Mouse (Mus musculus): ENCODE measurements at regions not wholly inside any gene's neighbourhood (a gene's known extent, or its start where the extent isn't known, plus 50 kb on each side); places are given as distances from the start of the nearest gene placed in this dataset.
"Not testable (repeated sequence)": the region's sequence is repeated elsewhere in the genome, so short reads cannot be mapped to it uniquely, and the experiment has no call there.

- DNase-seq (ENCODE audit: low spot score): not testable (repeated sequence)
Observed at GRCm38 (mm10) chr2:95433996-95434395, 884.0 kb upstream of the Lrrc4c start.

GRCm38 (mm10) chr2:95440957-95441356, 877.0 kb upstream of the Lrrc4c start:
- DNase-seq (ENCODE audit: low spot score): no peak

GRCm38 (mm10) chr2:95443245-95443799, 874.6 kb upstream of the Lrrc4c start:
- no peak for DNase-seq (ENCODE audit: low spot score)

GRCm38 (mm10) chr2:95448897-95449296, 869.1 kb upstream of the Lrrc4c start:
- DNase-seq (ENCODE audit: low spot score): peak; percentile 4

GRCm38 (mm10) chr2:95479827-95480226, 838.1 kb upstream of the Lrrc4c start:
- DNase-seq (ENCODE audit: low spot score): no peak

- DNase-seq (ENCODE audit: low spot score): peak; percentile 11
Observed at GRCm38 (mm10) chr2:95483397-95483796, 834.6 kb upstream of the Lrrc4c start.

GRCm38 (mm10) chr2:95487580-95488135, 830.3 kb upstream of the Lrrc4c start:
- peak; percentile 7 for DNase-seq (ENCODE audit: low spot score)

GRCm38 (mm10) chr2:95494026-95494697, 823.8 kb upstream of the Lrrc4c start:
- DNase-seq (ENCODE audit: low spot score): no peak

GRCm38 (mm10) chr2:95494698-95495088, 823.3 kb upstream of the Lrrc4c start:
- DNase-seq (ENCODE audit: low spot score): peak; percentile 6

GRCm38 (mm10) chr2:95511286-95511685, 806.7 kb upstream of the Lrrc4c start:
- no peak for DNase-seq (ENCODE audit: low spot score)

- DNase-seq (ENCODE audit: low spot score): no peak
Observed at GRCm38 (mm10) chr2:95521624-95522023, 796.3 kb upstream of the Lrrc4c start.

GRCm38 (mm10) chr2:95524590-95525266, 793.2 kb upstream of the Lrrc4c start:
- no peak for DNase-seq (ENCODE audit: low spot score)

GRCm38 (mm10) chr2:95564089-95564488, 753.9 kb upstream of the Lrrc4c start:
- no peak for DNase-seq (ENCODE audit: low spot score)

- DNase-seq (ENCODE audit: low spot score): no peak
Observed at GRCm38 (mm10) chr2:95575882-95576281, 742.1 kb upstream of the Lrrc4c start.

GRCm38 (mm10) chr2:95579201-95579600, 738.8 kb upstream of the Lrrc4c start:
- DNase-seq (ENCODE audit: low spot score): no peak

- no peak for DNase-seq (ENCODE audit: low spot score)
Observed at GRCm38 (mm10) chr2:95586002-95586401, 732.0 kb upstream of the Lrrc4c start.

GRCm38 (mm10) chr2:95587044-95587443, 730.9 kb upstream of the Lrrc4c start:
- no peak for DNase-seq (ENCODE audit: low spot score)

GRCm38 (mm10) chr2:95613354-95613753, 704.6 kb upstream of the Lrrc4c start:
- no peak for DNase-seq (ENCODE audit: low spot score)

GRCm38 (mm10) chr2:95637533-95637932, 680.4 kb upstream of the Lrrc4c start:
- no peak for DNase-seq (ENCODE audit: low spot score)

GRCm38 (mm10) chr2:95674347-95674746, 643.6 kb upstream of the Lrrc4c start:
- no peak for DNase-seq (ENCODE audit: low spot score)

GRCm38 (mm10) chr2:95715355-95715754, 602.6 kb upstream of the Lrrc4c start:
- DNase-seq (ENCODE audit: low spot score): no peak

Data from layer of hippocampus, adult 11-12 months (tissue).